Mouse (Mus musculus): ENCODE data around the gene Olfr1211. TPM values are rescaled to one million over a fixed set of nuclear protein-coding genes. Genes with fewer than 3 reads are reported as not detected.

Olfr1211 gene
- total RNA-seq (2021), result not detected
- long read RNA-seq, experiment 1, result 0 reads
- long read RNA-seq, experiment 2, result 0 reads

- no peak for DNase-seq
Measured at GRCm38 (mm10) chr2:88938011-88938410, at the start of gene Olfr1211. Olfr1211 (minus strand) TSS chr2:88938111.

- DNase-seq, result no peak
Measured at GRCm38 (mm10) chr2:88980181-88980580, 42.3 kb upstream of the Olfr1211 start, which contains the start of gene Gm13762. Gm13762 (minus strand) TSS chr2:88980281.

GRCm38 (mm10) chr2:88953669-88954068 is 15.8 kb upstream of the Olfr1211 start, which contains the start of gene Olfr1212:
Olfr1212 (plus strand) TSS chr2:88953969.
- no peak for DNase-seq

GRCm38 (mm10) chr2:88915057-88915456 is 22.9 kb downstream of the Olfr1211 start, which contains the start of gene Olfr1209:
Olfr1209 (minus strand) TSS chr2:88915157.
- DNase-seq, result no peak

GRCm38 (mm10) chr2:88902211-88902610 is 35.7 kb downstream of the Olfr1211 start, which contains the start of gene Olfr1208:
Olfr1208 (minus strand) TSS chr2:88902311.
- DNase-seq, result no peak

Other genes with a start within 250 kb of the Olfr1211 start
- not detected for gene Olfr1195, start 248.9 kb downstream of the Olfr1211 start, total RNA-seq (2021)
- gene Olfr1196, start 233.5 kb downstream of the Olfr1211 start, total RNA-seq (2021), result not detected
- not detected for gene Olfr1197, start 205.7 kb downstream of the Olfr1211 start, total RNA-seq (2021)
- not detected for gene Olfr1198, start 186.7 kb downstream of the Olfr1211 start, total RNA-seq (2021)
- not detected for gene Olfr1199, start 177.6 kb downstream of the Olfr1211 start, total RNA-seq (2021)
- gene Olfr1200, start 167.6 kb downstream of the Olfr1211 start, total RNA-seq (2021), result not detected
- not detected for gene Olfr1201, start 145.1 kb downstream of the Olfr1211 start, total RNA-seq (2021)
- gene Olfr1202, start 123.6 kb downstream of the Olfr1211 start, total RNA-seq (2021), result not detected
- gene Olfr1205, start 108.4 kb downstream of the Olfr1211 start, total RNA-seq (2021), result not detected
- gene Olfr1204, start 88.8 kb downstream of the Olfr1211 start, total RNA-seq (2021), result not detected
- not detected for gene Olfr1206, start 74.9 kb downstream of the Olfr1211 start, total RNA-seq (2021)
- gene Olfr1208, start 35.8 kb downstream of the Olfr1211 start, total RNA-seq (2021), result not detected
- gene Olfr1209, start 23.0 kb downstream of the Olfr1211 start, total RNA-seq (2021), result not detected
- gene Olfr1212, start 15.9 kb upstream of the Olfr1211 start, total RNA-seq (2021), result not detected
- gene Gm13762, start 42.2 kb upstream of the Olfr1211 start, total RNA-seq (2021), result not detected
- gene Olfr1214, start 54.5 kb upstream of the Olfr1211 start, total RNA-seq (2021), result not detected
- gene Olfr1215, start 68.9 kb upstream of the Olfr1211 start, total RNA-seq (2021), result not detected
- gene Olfr1216, start 80.2 kb upstream of the Olfr1211 start, total RNA-seq (2021), result not detected
- not detected for gene Olfr1217, start 94.0 kb upstream of the Olfr1211 start, total RNA-seq (2021)
- not detected for gene Olfr1218, start 123.1 kb upstream of the Olfr1211 start, total RNA-seq (2021)
- not detected for gene Olfr1219, start 145.4 kb upstream of the Olfr1211 start, total RNA-seq (2021)
- not detected for gene Olfr1220, start 168.7 kb upstream of the Olfr1211 start, total RNA-seq (2021)
- gene Olfr1221, start 179.2 kb upstream of the Olfr1211 start, total RNA-seq (2021), result not detected
- gene Olfr1222, start 194.9 kb upstream of the Olfr1211 start, total RNA-seq (2021), result not detected
- not detected for gene Olfr1223, start 213.4 kb upstream of the Olfr1211 start, total RNA-seq (2021)
- not detected for gene Olfr1224-ps1, start 226.0 kb upstream of the Olfr1211 start, total RNA-seq (2021)
- not detected for gene Olfr1225, start 236.6 kb upstream of the Olfr1211 start, total RNA-seq (2021)

Measured in adrenal gland, postnatal 10 days (tissue).